Mouse (Mus musculus) brain, adult 10 weeks (tissue): ENCODE data around the gene Trim13. TPM values are rescaled to one million over a fixed set of nuclear protein-coding genes. Genes with fewer than 3 reads are reported as not detected.

Experiments used
- polyA plus RNA-seq: library from polyadenylated mRNA; stranded (reverse); fragments of 350-450 nt; fragmentation: Illumina TruSeq; extraction: RNeasy Lipid Tissue Mini Kit (QIAGEN cat#74804); gene quantifications from one replicate; pipeline ENCODE4 v1.2.3, GENCODE M21; 2015; ENCODE audit warnings: low read depth, low replicate concordance

The Trim13 gene
- polyA plus RNA-seq = 18.3 TPM

DNA sequence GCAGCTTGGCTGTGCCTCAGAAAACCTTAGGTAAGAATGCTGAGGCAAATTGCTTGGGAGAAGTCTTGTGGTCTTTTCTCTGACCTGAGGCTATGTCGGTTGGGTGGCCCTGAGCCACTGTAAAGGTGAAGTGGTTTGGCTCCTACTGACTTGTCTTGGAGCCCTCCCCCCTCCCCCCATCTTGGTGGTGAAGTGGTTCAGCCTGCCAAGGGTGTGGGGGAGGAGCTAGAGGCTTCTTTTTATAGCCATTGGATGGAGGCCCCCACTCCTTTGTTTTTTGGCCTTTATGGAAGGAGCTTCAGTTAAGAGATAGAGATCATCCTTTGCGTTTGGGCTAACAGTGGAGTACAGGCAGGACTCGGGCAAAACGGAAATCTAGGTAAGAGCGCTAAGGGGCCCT lies at the start of gene Trim13:
Gene Trim13, plus strand, starts transcription at position 280 of the 400 bp plus-strand sequence.

DNA sequence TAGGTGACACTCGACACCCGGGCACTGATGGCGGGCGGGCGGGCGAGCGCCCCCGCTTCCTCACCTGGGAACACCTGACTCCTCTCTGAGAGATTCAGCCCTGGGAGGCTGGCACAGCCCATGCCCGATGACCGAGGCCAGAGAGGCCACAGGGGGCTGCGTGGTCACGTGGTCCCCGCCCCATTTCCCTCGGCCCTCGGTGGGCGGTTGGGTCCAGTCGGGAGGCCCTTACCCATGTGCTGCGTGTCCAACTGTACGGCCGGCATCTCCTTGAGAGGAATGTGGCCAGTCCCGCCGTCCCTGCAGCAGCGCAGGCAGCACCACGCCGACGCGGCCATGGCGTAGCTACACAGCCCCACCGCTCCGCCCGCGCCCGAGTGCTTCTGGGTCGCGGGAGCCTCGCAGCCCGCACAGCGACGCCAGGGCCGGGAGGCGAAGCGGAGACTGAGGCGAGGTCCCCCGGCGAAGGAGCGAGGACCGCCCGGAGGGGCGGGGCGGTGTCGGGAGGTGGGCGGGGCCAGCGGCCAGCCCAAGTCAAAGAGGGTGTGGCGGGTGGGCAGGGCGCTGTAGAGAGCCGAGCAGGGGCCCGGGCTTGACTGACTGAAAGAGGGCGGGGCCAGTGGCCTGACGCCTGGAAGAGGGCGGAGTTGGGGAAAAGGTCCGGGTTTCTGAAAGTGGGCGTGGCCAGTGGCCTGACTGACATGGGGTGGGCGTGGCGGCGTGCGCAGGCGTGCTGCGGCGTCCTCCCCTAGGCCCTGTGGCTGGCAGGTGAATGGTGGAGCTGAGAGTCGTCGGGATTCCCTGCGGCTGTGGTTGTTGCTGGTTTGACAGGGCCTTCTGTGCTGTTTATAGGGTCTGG lies 41.5 kb upstream of the Trim13 start, which contains the start of gene Spryd7:
Gene Spryd7, minus strand, starts transcription at position 598 of the 859 bp plus-strand sequence.

DNA sequence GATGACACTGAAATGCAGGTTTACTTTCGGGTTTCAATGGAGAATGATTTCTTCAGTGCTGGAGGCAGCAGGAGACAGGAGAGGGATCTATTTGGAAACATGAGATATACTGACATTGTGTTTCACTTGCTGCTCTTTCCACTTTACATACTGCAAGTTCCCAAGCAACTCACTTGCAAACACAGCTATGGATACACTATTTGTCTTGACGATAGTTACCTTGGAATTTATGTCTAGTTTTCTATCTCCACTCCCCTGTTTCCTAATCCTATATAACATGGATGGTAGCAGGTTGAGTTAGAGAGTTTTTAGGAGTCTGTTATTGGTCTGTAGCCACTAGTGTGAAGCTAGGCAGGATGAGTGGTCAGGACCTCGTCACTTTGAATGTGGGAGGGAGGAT lies 9.1 kb downstream of the Trim13 start, which contains the start of gene Kcnrg:
Gene Kcnrg, plus strand, starts transcription at position 301 of the 400 bp plus-strand sequence.

Other genes starting within 250 kb of the Trim13 start
- gene Ebpl, start 237.8 kb upstream of the Trim13 start, polyA plus RNA-seq = 4.7 TPM
- gene Kpna3, start 158.4 kb upstream of the Trim13 start, polyA plus RNA-seq = 69.3 TPM
- 79.1 TPM for gene Spryd7, start 41.4 kb upstream of the Trim13 start, polyA plus RNA-seq
- not detected for gene Kcnrg, start 9.2 kb downstream of the Trim13 start, polyA plus RNA-seq